ENCODE assay signal across 8 mouse cellular contexts in the genomic region with DNA sequence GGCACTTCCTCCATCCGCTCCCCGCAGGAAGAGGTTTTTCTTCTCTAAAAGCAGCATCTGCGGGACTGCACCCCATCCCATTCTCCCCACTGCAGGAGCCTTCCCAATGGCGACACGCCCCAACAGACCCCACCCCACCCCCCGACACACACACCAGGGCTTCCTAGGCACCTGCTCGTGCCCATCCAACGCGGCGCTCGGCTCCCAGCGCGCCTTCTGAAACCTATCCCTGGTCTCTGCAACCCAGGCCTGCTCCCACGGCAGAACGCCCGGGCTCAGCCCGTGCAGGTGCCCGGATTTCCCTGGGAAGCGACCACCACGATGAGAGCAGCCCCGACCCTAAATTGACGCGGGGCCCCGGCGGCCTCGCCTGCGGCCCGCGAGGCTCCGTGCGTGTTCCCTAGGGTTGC. TPM values are rescaled to one million over a fixed set of nuclear protein-coding genes. Genes with fewer than 3 reads are reported as not detected.
DNase-seq lines count a peak whose midpoint lies in the region; ATAC-seq and TF ChIP-seq lines count a peak whose summit lies in the region.

No protein-coding gene starts in this region.

- H3K79me2 ChIP-seq in macrophage (ENCODE audit: inconsistent target), result peaks cover 60% of the 10 kb centered on the region

- in situ Hi-C loops in ES-E14 (cut with MboI; ENCODE audit: low sequenced_read_pairs in 2 of 2, unreplicated experiment in 2 of 2), result no loop called here

- H3K4me3 ChIP-seq in ES-E14 (ENCODE audit: insufficient read depth in 1 of 2, low read depth in 1 of 2, low read length in 2 of 2, poor library complexity in 1 of 2, severe bottlenecking in 1 of 2) (peak overlapping the region; percentile 86 to 90), macrophage (ENCODE audit: inconsistent target) (peak overlapping the region; percentile 63)
- H3K4me3 ChIP-seq in embryonic facial prominence, embryonic 11.5 days (ENCODE audit: low read depth, low read length), result peak overlapping the region; percentile 75
- H3K4me3 ChIP-seq in hindbrain, embryonic 16.5 days (ENCODE audit: low read length), result peak overlapping the region; percentile 79
- peak overlapping the region; percentile 79 for H3K4me3 ChIP-seq in thymus, adult 2 months (ENCODE audit: control insufficient read depth, insufficient read depth, low read length)

- H3K4me2 ChIP-seq in embryonic facial prominence, embryonic 11.5 days (ENCODE audit: low read depth, low read length), result peak overlapping the region; percentile 83
- H3K4me2 ChIP-seq in hindbrain, embryonic 16.5 days (ENCODE audit: low read length), result peak overlapping the region; percentile 91

- peak overlapping the region; percentile 93 for H3K9ac ChIP-seq in ES-E14 (ENCODE audit: insufficient read depth, low read depth, low read length, poor library complexity, severe bottlenecking)
- peak overlapping the region; percentile 90 for H3K9ac ChIP-seq in embryonic facial prominence, embryonic 11.5 days (replicated peaks; ENCODE audit: low read length)
- H3K9ac ChIP-seq in hindbrain, embryonic 16.5 days (ENCODE audit: low read depth, low read length), result peak overlapping the region; percentile 90

- H3K36me3 ChIP-seq in ES-E14 (ENCODE audit: control insufficient read depth, insufficient read depth, low read length, poor library complexity, severe bottlenecking) (peaks cover 22% of the 10 kb centered on the region; the same call in 1 of the 2 replicates), macrophage (ENCODE audit: inconsistent target) (peaks cover 7% of the 10 kb centered on the region; the same call in 1 of the 2 replicates)
- H3K36me3 ChIP-seq in embryonic facial prominence, embryonic 11.5 days (replicated peaks; ENCODE audit: control insufficient read depth, insufficient read depth, low read depth, low read length), result peaks cover 4% of the 10 kb centered on the region; the same call in 1 of the 2 replicates
- no peaks in the 10 kb centered on the region for H3K36me3 ChIP-seq in hindbrain, embryonic 16.5 days (ENCODE audit: control insufficient read depth, insufficient read depth, low read length)
- H3K36me3 ChIP-seq in thymus, adult 2 months (ENCODE audit: control insufficient read depth, insufficient read depth, low read length), result no peaks in the 10 kb centered on the region

- DNase-seq in kidney, adult 18-20 months, result peak; percentile 43
- no peak for DNase-seq in kidney, adult 9 months
- DNase-seq in ES-E14 (ENCODE audit: low read depth, low spot score), result no peak
- no peak for DNase-seq in embryonic facial prominence, embryonic 11.5 days (ENCODE audit: low spot score)
- DNase-seq in thymus, adult 2 months, result peak; percentile 48
- no peak for DNase-seq in urinary bladder, postnatal 14 days (ENCODE audit: low spot score)

- ATAC-seq in embryonic facial prominence, embryonic 11.5 days (replicated peaks; ENCODE audit: insufficient number of reproducible peaks, low FRiP score, low TSS enrichment, low read depth), result no peak
- peak; percentile 13 for ATAC-seq in hindbrain, embryonic 16.5 days

- H3K4me1 ChIP-seq in ES-E14 (ENCODE audit: control insufficient read depth in 2 of 2, insufficient read depth in 2 of 2, low read length in 2 of 2, poor library complexity in 1 of 2), result peaks cover 8 to 21% of the 10 kb centered on the region in 2 experiments
- peaks cover 6% of the 10 kb centered on the region for H3K4me1 ChIP-seq in embryonic facial prominence, embryonic 11.5 days (ENCODE audit: control insufficient read depth, insufficient read depth, low read length)
- H3K4me1 ChIP-seq in hindbrain, embryonic 16.5 days (ENCODE audit: control insufficient read depth, insufficient read depth, low read depth, low read length), result peaks cover 33% of the 10 kb centered on the region
- peaks cover 33% of the 10 kb centered on the region for H3K4me1 ChIP-seq in thymus, adult 2 months (replicated peaks; ENCODE audit: control insufficient read depth, insufficient read depth, low read length)

- no peaks in the 10 kb centered on the region for H3K9me3 ChIP-seq in ES-E14 (ENCODE audit: control insufficient read depth, insufficient read depth, low read depth, low read length)
- H3K9me3 ChIP-seq in embryonic facial prominence, embryonic 11.5 days (replicated peaks; ENCODE audit: control insufficient read depth, low read length), result no peaks in the 10 kb centered on the region
- H3K9me3 ChIP-seq in hindbrain, embryonic 16.5 days (ENCODE audit: control insufficient read depth, low read length), result no peaks in the 10 kb centered on the region

- no peaks in the 10 kb centered on the region for H3K27me3 ChIP-seq in embryonic facial prominence, embryonic 11.5 days (ENCODE audit: control insufficient read depth, insufficient read depth, low read length)
- H3K27me3 ChIP-seq in hindbrain, embryonic 16.5 days (replicated peaks; ENCODE audit: control insufficient read depth, insufficient read depth, low read length), result no peaks in the 10 kb centered on the region
- H3K27me3 ChIP-seq in thymus, adult 2 months (ENCODE audit: control insufficient read depth, insufficient read depth, low read length), result no peaks in the 10 kb centered on the region

- no peak for TF ChIP-seq CTCF in thymus, adult 2 months (IDR thresholded peaks at IDR 0.05; ENCODE audit: borderline replicate concordance, control insufficient read depth, extremely low read depth, insufficient read depth, low read length, poor library complexity)

- TF ChIP-seq POLR2A in thymus, adult 2 months (IDR thresholded peaks at IDR 0.05; ENCODE audit: control insufficient read depth, extremely low read depth, insufficient read depth, low read length, poor library complexity), result no peak

- 1% methylated on average over 31 of the region's 31 CpGs for WGBS in embryonic facial prominence, embryonic 11.5 days
- under 1% methylated on average over 31 of the region's 31 CpGs for WGBS in hindbrain, embryonic 16.5 days
- 2% methylated on average over 31 of the region's 31 CpGs for WGBS in macrophage (ENCODE audit: missing documents)
- under 1% methylated on average over 31 of the region's 31 CpGs for WGBS in thymus, adult 2 months

- H3K27ac ChIP-seq in ES-E14 (ENCODE audit: insufficient read depth, low read depth, low read length, poor library complexity, severe bottlenecking) (peak overlapping the region; percentile 75; the same call in 1 of the 2 replicates), macrophage (peak overlapping the region; percentile 33)
- peak overlapping the region; percentile 84 for H3K27ac ChIP-seq in embryonic facial prominence, embryonic 11.5 days (replicated peaks; ENCODE audit: low read depth, low read length)
- H3K27ac ChIP-seq in hindbrain, embryonic 16.5 days (ENCODE audit: low read depth, low read length), result peak overlapping the region; percentile 93
- H3K27ac ChIP-seq in thymus, adult 2 months (ENCODE audit: control insufficient read depth, insufficient read depth, low read length), result no peak overlapping the region

TF ChIP-seq in ES-E14, 5 proteins besides CTCF, POLR2A, EP300 and RAD21:
- TF ChIP-seq ZC3H11A (IDR thresholded peaks at IDR 0.05; ENCODE audit: borderline replicate concordance, low read depth, low read length) (no peak), MAFK (IDR thresholded peaks at IDR 0.05; ENCODE audit: insufficient read depth, low read depth, low read length) (no peak)

RNA-seq across cellular contexts. Expression of gene Ube2v1, which starts 0.7 kb away (rescaled TPM):
- total RNA-seq in ES-E14 (2012; rRNA removed), result 68.2 and 115 TPM in 2 replicates
- polyA plus RNA-seq in embryonic facial prominence, embryonic 11.5 days (2014; fragmentation: Nextera tagmentation; extraction: Ambion mirVana), result 223 and 235 TPM in 2 replicates
- 390 and 393 TPM in 2 replicates for polyA plus RNA-seq in hindbrain, embryonic 16.5 days (2015; fragmentation: Nextera tagmentation; extraction: Ambion mirVana)
- 10 to 100 TPM; 43.1 to 85.5 (median 59.3) TPM for total RNA-seq in macrophage (2018; cell fraction: chromatin; rRNA removed)
- total RNA-seq in macrophage (2018; cell fraction: cytosol; rRNA removed), result 100 to 1,000 TPM; 142 to 211 (median 167) TPM
- total RNA-seq in macrophage (2018; cell fraction: nucleus; rRNA removed), result 10 to 100 TPM; 35.1 to 99.4 (median 64.2) TPM
- polyA plus RNA-seq in macrophage (2018), result 152 to 209 TPM (median 172 TPM) in 3 replicates
- polyA plus RNA-seq in thymus, adult 2 months (2012; rRNA removed), result 161 and 174 TPM in 2 replicates

RNA-seq across cellular contexts. Expression of gene Gm20431, which starts 30.1 kb away (rescaled TPM):
- 21.9 and 37.4 TPM in 2 replicates for total RNA-seq in ES-E14 (2012; rRNA removed)
- 5.2 and 5.6 TPM in 2 replicates for polyA plus RNA-seq in embryonic facial prominence, embryonic 11.5 days (2014; fragmentation: Nextera tagmentation; extraction: Ambion mirVana)
- polyA plus RNA-seq in hindbrain, embryonic 16.5 days (2015; fragmentation: Nextera tagmentation; extraction: Ambion mirVana), result 11.9 and 12.8 TPM in 2 replicates
- not detected for total RNA-seq in macrophage (2018; cell fraction: chromatin; rRNA removed)
- total RNA-seq in macrophage (2018; cell fraction: cytosol; rRNA removed), result under 1 TPM in 10 of 26 experiments, not detected in 16; 0.09 to 0.43 (median 0.13) TPM
- 1 to 10 TPM in 1 of 26 experiments, under 1 TPM in 2, not detected in 23; 0.35 to 1.7 (median 0.48) TPM for total RNA-seq in macrophage (2018; cell fraction: nucleus; rRNA removed)
- polyA plus RNA-seq in macrophage (2018), result not detected in 3 replicates
- 9.5 and 15.3 TPM in 2 replicates for polyA plus RNA-seq in thymus, adult 2 months (2012; rRNA removed)

RNA-seq across cellular contexts. Expression of gene Cebpb, which starts 57.5 kb away (rescaled TPM):
- 9.1 and 11.2 TPM in 2 replicates for total RNA-seq in ES-E14 (2012; rRNA removed)
- polyA plus RNA-seq in embryonic facial prominence, embryonic 11.5 days (2014; fragmentation: Nextera tagmentation; extraction: Ambion mirVana), result 3.1 and 4.4 TPM in 2 replicates
- 0.15 and 0.22 TPM in 2 replicates for polyA plus RNA-seq in hindbrain, embryonic 16.5 days (2015; fragmentation: Nextera tagmentation; extraction: Ambion mirVana)
- 10 to 100 TPM; 13.7 to 87.4 (median 42.2) TPM for total RNA-seq in macrophage (2018; cell fraction: chromatin; rRNA removed)
- total RNA-seq in macrophage (2018; cell fraction: cytosol; rRNA removed), result 100 to 1,000 TPM in 12 of 26 experiments, 10 to 100 TPM in 14; 30.7 to 271 (median 98.7) TPM
- 100 to 1,000 TPM in 19 of 26 experiments, 10 to 100 TPM in 7; 25.3 to 303 (median 156) TPM for total RNA-seq in macrophage (2018; cell fraction: nucleus; rRNA removed)
- polyA plus RNA-seq in macrophage (2018), result 4.8 to 33.5 TPM (median 23.5 TPM) in 3 replicates
- 69.6 and 135 TPM in 2 replicates for polyA plus RNA-seq in thymus, adult 2 months (2012; rRNA removed)

RNA-seq across cellular contexts. Expression of gene Tmem189, which starts 58.4 kb away (rescaled TPM):
- total RNA-seq in ES-E14 (2012; rRNA removed), result 43.7 and 54.9 TPM in 2 replicates
- polyA plus RNA-seq in embryonic facial prominence, embryonic 11.5 days (2014; fragmentation: Nextera tagmentation; extraction: Ambion mirVana), result 31.9 and 34.1 TPM in 2 replicates
- 37.1 and 39.3 TPM in 2 replicates for polyA plus RNA-seq in hindbrain, embryonic 16.5 days (2015; fragmentation: Nextera tagmentation; extraction: Ambion mirVana)
- total RNA-seq in macrophage (2018; cell fraction: chromatin; rRNA removed), result 100 to 1,000 TPM in 7 of 26 experiments, 10 to 100 TPM in 19; 41.8 to 182 (median 85.4) TPM
- total RNA-seq in macrophage (2018; cell fraction: cytosol; rRNA removed), result 100 to 1,000 TPM; 103 to 247 (median 137) TPM
- 100 to 1,000 TPM in 25 of 26 experiments, 10 to 100 TPM in 1; 73.5 to 264 (median 143) TPM for total RNA-seq in macrophage (2018; cell fraction: nucleus; rRNA removed)
- polyA plus RNA-seq in macrophage (2018), result 165 to 276 TPM (median 174 TPM) in 3 replicates
- 209 and 215 TPM in 2 replicates for polyA plus RNA-seq in thymus, adult 2 months (2012; rRNA removed)

Comparison
In these comparisons a context has a peak if more than half of its experiments do, and no peak if none do; other contexts are left out.
1. DNase-seq: peak in kidney, adult 18-20 months (single experiment) and thymus, adult 2 months (single experiment); none in kidney, adult 9 months (single experiment), ES-E14 (single experiment), embryonic facial prominence, embryonic 11.5 days (single experiment) and urinary bladder, postnatal 14 days (single experiment).
2. Peak in every context shown above with its lines, with median percentiles within 50 percentile points of each other: H3K4me3 ChIP-seq and H3K9ac ChIP-seq.